Mouse (Mus musculus) frontal cortex, postnatal 25 days (tissue): ENCODE measurements around the gene Mansc4.

ENCODE experiments used
- DNase-seq, 2 experiments: peaks; one replicate each; pipeline ENCODE4 v3.0.0; 2022; ENCODE audit warnings: low spot score in 2 of 2

The Mansc4 gene

DNA sequence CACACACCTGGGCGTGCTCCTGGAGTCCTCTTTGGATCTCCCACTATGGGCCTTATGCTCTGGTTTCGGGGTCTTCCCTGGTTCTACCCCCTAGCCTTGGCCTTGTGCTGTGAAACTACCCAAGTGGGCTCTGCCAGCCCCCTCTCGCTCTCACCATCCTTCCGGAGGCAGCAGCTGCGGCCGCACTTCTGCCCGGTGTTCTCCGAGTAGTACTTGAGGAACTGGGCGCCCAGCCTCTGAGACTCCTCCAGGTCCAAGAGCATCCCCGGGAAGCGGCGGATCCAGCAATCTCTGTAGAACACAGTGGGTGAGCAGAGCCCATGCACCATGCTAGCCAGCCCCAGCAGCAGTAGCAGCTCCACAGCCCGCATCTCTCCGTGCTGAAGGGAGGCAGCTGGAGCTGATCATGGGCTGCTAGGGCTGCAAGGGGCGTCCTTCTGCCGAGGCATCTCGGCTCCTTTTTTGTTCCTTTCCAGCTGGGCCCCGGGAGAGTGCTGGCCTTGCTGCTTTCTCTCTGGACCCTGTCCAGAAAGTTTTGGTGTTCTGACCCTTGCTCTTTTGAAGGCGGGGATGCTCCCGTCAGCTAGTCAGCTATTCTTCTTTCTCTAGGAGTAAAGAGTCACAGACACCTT, at the start of gene Mansc4:
Mansc4 (minus strand) TSS at position 439 of the 632 bp plus-strand sequence.
- DNase-seq: no peak

DNA sequence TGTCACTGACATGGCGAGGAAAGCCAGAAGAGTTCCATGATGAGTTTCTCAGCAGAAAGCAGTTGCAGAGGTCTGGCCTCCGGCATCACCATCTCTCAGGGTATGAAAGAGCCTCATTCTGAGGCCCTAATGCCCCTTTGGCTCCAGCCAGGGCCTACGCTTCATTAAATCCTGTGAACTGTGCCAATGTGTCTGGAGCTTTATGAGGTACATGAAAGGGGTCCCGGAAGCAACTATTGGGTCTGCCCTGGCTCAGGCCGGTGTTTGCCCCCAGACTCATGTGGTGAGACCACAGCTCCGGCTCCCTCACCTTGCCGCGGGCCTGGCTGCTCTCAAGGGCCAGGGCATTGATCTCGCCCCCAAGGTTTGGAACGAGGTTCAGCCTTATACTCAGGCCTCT, 40.4 kb upstream of the Mansc4 start:
- DNase-seq: no peak

DNA sequence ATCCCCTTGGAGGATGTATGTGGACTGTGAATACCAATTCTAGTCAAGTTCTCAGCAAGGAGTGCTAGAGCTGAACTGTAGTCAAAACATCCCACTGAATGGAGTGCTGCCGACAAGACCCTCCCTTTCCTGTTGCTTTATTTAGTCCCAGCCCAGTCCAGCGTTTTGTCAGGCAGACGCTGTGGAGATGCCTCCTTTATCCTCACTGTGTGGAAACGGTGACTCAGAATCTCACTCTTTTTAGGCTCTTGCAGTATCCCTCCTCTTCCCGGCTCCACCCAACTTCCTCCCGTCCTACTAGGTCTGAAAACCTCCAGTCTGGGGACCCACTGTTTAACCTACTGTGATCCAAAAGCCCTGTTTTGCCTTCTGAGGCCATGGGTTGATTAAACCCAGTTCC, 34.5 kb upstream of the Mansc4 start:
- DNase-seq: no peak

DNA sequence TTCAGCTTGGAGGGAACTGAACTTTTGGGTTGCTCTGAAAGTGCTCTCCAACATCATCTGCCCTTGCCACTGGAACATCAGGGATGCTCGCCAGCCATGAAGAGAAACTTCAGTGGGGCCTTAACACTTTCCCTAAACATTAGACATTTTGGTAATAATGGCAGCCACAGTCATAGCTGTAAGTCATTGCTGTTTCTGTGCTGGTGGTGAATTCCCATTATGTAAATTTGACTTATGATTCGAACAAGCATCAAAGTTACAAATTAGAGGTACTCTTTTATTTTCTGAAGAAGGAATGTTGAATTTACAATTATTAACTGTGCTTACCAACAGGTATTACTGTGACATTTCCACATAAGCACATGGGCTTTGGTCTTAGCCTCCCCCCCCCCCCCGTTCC, 31.4 kb upstream of the Mansc4 start:
- no peak for DNase-seq

DNA sequence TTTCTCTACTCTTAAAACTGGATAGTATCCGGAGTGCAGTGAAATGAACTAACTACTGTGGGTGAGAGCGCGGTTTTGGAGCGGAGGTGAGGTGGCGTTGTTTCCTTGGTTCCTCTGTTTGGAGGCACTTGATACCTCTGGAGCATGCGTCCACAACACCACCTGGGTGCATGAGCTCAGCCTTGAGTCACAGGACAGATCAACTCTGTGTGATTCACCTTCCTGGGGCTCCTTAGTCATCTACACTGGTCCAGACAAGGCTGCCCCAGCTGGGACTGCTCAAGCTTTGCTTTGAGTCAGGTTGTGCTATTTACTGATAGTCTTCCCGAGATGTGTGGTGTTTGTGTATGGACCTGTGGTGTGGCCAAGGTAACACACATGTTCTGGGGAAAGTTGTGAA, 30.9 kb upstream of the Mansc4 start:
- DNase-seq: no peak

DNA sequence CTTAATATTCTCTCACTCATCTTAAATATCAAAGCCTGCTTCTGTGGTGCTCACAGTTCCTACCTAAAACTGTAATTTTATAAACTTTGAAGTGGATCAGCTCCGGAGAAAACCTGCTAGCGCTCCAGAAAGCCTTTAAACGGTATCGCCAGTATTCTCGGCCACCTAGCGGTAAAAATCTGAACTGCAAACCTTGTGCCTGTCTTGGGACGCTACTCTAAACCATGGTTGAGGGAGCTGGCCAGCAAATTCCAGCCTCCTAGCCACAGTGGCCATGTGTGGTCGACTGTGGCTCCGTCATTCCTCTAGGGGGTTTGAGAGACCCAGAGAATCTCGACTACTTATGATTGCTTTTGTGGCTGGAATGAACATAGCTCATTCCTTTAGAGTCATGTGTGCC, 29.7 kb upstream of the Mansc4 start:
- peak; percentile 78 to 79 for DNase-seq

DNA sequence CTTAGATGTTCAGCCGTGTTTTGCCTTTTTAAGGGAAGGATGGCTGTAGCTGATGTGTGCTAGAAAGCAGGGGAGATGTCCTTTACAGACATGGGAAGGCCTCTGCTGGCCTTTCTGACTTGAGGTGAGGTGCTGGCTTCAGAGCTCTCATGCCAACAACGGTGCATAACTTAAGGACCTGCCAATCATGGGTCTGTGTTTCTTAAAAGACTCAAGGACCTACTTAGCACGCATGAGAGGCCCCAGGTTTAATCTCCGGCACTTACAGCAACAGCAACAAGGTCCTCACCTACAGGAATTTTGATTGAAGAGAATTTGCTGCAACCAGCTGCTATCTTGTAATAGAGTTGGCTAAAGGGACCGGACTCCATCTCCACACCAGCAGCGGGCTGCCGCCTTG, 22.5 kb upstream of the Mansc4 start:
- no peak for DNase-seq

DNA sequence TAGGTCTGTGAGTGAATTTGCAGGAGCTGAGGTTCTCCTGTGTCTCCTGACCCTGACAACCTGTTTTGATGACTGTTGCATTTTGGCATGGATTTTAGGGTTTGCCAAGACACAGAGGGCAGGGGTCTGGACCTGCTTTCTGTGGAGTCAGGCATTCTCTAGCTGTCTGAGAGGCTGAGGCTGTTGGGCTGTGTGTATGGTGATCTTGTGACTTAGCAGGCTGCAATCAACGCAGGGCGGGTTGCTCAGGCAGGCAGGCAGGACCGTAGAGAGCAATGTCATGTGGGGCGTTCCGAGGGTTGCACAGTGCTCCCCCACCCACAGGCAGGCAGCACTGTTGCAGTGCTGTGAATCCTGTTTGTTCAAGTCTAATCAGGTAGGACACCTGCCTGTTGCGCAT, 19.9 kb upstream of the Mansc4 start:
- DNase-seq: no peak

DNA sequence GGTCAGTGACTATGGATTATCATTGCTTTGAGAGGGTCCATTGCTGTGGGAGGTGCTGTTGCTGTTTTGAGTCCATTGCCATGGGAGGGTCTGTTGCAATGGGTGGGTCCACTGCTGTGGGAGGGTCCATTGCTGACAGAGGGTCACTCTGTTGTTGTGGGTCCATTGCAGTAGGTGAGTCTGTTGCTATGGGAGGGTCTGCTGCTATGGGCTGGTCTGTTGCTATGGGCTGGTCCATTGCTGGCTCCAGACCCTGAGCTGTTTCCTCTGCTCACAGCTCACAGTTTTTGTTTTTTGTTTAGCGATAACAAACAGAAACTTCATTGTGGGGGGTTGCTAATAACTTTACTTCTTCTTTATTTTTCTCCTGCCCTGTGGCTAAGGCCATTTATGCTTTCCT, 18.7 kb upstream of the Mansc4 start:
- no peak for DNase-seq

DNA sequence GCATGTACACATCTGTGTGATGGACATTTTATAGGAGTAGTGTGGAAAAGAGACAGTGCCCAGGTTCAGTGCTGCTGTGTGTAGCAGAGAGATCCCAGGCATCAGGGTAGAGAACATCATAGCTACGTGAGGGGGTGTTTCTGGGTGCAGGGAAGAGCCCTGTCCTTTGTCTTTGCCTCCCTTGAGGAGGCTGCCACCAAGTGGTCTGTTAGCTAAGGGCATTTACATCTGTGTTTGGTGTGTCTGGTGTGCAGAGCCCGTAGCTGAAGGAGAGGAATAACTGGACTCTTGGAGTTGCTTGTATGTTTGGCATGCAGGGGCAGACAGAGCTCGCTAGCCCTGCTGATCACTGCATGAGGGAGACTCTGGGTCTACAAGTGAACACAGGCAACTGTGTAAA, 15.5 kb upstream of the Mansc4 start:
- DNase-seq: no peak

DNA sequence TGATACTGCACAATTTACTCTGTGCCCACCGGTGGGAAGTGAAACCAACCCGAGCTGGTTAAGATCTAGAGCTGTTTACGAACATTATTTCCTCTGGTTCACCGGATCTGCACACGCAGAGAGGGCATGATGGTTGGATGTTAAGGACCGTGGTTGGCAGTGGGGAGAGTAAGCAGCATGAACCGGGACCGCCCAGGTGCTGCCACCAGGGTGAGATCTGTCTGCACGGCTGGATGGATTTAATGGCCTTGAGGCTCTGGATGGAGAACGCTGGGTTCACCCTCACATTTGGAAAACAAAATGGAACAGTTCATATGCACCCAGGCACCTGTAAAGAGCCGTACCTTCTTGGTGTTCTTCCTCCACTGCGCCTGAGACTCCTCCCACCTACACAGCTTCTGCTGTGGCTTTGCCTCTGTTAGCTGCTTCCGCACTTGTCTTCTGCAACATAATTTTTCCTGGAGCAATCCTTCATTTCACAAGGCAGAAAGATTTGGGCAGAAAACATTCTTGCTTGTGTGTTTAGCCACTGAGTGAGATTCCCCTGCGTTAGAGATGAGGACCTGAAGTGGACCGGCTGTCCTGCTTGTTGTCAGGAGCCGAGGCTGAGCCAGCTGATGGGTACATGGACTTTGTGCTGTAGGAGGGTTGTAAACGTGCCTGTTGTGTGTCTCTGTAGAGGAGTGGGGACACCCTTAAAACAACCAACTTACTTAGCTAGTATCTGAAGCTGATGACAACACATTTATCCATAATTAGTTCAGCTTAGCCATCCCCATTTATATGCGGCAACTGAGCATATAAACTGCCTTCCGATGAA, 12.8 kb upstream of the Mansc4 start:
- DNase-seq: no peak

DNA sequence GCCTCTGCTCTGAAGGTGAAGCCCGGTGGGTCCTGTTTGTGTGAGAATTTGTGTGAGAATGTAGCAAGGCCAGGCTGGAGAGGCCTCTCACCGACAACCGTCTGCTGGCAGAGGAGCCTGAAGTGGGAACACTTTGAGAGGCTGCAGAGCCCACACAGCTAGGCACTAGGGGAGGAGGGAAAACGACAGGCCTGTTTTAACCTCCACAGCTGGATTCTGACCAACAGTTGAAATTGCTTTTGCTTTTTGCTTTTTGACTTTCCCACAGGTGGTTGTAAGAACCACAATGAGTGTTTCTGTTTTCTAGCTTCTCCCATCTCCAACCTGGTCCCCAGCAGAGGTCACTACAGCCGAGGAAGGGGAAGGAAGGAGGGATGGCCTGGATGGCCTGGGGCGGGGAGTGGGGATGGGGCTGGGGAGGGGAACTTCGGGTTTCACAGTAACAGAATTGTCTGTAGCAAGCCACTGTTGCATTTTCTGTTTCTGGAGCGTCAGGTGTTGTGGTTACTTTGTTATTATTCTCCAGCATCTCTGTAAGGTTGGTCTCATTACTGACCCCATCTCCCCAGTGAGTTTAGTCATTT, 10.6 kb upstream of the Mansc4 start:
- DNase-seq: no peak

DNA sequence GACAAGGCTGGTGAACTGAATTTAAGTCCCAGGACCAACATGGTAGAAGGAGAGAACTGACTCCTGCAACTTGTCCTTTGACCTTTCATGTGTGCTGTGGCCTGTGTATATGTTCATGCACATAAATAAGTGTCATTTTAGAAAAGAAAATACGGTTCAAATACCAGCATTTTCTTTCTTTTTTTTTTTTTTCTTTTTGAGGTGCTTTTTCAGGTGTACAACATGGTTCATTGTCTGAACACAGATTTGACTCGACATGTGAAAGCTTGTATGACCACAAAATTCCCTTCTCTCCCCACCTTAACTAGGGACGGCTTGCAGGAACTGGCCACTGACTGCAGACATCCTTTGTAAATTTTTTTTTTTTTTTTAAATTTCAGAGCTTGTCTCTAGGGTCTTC, 10.1 kb upstream of the Mansc4 start:
- DNase-seq: no peak

DNA sequence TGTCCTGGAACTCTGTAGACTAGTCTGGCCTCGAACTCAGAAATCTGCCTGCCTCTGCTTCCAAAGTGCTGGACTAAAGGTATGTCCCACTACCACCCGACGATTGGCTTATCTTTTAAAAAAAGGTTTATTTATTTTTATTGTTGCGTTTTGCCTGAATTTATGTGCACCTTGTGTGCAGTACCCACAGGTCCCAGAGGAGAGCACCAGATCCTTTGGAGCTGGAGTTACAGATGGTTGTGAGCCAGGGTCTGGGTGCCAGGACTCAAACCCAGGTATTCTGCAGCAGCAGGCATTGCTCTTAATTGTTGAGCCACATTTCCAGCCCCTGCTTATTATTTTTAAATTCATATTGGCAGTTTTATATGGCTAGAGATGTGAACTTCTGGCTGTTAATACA, 9.3 kb upstream of the Mansc4 start:
- DNase-seq: no peak

DNA sequence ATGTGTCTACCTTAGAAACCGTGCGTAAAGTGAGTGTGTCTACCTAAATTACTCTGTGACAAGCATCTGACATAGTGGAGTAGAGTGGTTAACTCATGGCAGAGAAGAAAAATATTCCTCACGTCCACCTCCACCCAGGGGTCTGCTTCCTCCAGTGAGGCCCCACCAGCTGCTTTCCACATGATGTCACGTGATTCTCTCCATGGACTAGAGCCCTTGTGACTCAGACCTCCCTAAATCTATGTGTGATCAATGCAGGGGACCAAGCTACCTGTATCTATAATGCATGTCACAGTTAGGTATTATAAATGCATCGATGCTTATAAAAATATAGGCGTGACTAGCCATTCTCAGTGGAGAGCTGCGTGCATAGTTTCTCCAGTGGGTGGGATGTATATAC, 7.9 kb upstream of the Mansc4 start:
- no peak for DNase-seq

DNA sequence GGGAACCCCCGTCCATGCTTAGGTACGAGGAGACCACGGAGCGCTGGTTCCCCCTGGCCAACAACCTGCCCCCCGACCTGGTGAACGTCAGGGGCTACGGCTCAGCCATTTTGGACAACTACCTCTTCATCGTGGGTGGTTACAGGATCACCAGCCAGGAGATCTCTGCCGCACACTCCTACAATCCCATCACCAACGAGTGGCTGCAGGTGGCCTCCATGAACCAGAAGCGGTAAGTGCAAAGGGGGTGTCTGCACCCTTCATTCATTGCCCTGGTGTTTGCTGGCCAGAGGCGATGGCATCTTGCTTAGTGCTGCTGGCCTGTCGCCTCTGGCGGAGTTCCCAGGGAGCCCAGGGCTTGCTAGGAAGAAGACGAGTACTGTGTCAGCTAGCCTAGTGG, 5.3 kb upstream of the Mansc4 start:
- peak; percentile 17 to 28 for DNase-seq

DNA sequence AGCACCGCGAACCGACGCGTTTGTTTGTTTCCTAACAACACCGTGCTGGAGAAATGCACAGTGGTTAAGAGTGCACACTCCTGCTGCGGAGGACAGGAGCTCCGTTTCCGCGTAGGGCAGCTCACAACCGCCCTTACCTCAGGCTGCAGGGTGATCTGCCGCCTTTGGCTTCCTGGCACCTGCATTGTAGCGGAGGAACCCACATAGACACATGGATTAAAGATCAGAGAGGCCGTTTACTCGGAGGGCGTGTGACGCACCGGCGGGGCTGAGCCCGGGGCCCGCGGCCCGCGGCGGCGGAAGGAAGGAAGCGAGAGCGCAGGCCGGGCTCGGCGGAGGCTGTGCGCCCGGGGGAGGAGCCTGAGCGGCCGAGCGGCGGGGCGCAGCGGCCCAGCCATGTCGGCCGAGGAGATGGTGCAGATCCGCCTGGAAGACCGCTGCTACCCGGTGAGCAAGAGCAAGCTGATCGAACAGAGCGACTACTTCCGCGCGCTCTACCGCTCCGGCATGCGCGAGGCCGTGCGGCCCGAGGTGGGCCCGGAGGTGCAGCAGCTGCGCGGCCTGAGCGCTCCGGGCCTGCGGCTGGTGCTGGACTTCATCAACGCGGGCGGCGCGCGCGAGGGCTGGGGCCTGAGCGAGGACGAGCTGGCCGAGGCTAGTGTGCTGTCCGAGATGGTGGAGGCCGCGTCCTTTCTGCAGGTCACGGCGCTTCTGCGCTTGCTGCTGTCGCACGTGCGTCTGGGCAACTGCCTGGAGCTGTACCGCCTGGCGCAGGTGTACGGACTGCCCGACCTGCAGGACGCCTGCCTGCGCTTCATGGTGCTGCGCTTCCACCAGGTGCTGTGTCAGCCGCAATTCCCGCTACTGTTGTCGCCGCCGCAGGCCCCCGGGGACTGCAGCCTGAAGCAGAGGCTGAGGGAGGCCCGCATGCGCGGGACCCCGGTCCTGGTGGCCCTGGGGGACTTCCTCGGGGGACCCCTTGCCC, 4.6 kb upstream of the Mansc4 start, which contains the start of gene Klhl42:
Klhl42 (plus strand) TSS at position 244 of the 985 bp plus-strand sequence.
- peak; percentile 52 to 53 for DNase-seq

DNA sequence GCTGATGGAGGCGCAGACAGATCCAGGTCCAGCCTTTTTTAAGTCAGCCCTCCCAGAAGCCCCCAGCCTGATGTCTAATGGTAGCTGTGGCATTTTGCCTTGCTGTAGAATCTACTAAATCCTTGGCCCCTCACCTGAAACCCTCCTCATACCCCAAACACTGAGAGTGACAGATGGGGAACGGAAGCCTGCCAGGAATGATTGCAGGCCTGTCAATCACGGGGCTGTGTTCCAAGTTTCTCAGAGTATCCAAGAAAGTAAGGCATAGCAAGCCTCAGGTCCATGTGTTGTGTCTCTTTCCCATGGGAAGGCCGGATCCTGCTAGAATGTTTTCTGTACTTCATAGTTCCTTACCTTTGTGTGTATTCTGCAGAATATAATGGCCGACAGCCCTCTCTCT, 3.4 kb upstream of the Mansc4 start:
- DNase-seq: no peak

DNA sequence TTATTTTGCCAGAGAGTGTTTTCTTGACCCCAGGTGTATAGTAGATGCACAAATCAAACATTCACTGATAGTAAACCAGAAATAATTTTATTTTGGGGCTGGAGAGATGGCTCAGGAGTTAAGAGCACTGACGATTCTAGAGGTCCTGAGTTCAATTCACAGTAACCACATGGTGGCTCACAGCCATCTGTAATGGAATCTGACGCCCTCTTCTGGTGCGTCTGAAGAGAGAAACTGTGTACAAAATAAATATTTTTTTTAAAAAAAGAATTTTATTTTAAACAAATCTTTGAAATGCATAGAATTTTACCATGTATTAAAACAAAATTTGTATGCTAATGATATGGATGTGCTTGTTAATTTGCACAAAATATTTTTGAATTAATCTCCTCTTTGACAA, 1.7 kb upstream of the Mansc4 start:
- no peak for DNase-seq

DNA sequence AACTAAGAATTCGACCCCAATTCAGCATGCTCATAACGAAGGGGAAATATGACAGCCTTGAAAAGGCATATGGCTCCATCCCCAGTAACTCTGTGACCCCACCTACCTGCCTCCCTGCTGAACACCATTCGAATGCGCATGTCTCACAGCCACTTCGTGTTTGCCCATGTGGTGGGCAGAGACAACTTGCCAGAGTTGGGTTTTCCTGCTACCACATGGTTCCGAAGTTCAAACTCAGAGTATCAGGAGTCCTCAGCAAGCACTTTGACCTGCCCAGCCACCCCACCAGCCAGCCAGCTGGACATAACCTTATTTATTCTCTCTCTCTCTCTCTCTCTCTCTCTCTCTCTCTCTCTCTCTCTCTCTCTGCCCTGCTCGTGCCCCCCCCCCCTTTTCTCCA, 904 bp upstream of the Mansc4 start:
- no peak for DNase-seq

DNA sequence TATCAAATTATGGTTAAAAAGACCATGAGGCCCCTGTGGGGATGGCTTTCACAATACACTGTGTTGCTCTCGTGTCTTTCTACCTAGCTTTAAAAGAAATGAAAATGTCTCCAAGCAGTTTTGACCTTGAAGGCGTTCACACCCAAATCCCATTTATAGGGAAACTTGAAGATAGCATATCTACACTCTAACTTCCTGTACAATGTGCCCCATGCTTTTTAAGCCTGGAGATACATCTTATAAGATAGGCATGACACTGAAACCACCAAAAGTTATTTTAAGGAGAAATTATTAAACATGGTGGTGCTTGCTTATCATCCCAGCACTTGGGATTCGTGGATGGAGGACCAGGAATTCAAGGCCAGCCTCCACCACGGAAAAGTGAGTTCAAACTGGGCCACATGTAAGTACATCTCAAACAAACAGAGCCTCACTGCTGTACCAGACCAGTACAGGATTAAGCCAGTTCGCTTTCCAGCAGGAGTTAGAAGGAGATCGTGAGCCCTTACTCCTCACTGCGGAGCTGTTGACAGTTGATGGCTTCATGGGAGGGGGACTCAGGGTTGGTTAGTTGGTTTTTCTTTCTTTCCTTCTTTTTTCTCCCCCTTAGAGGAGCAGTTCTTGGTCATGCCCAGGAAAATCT, 1.3 kb downstream of the Mansc4 start:
- no peak for DNase-seq
